Mouse (Mus musculus) CD4-positive, CD25-positive, alpha-beta regulatory T cell, adult 2 months (primary cell): ENCODE data around the gene Krt25.

Source experiments
- DNase-seq: peaks from one replicate; pipeline ENCODE4 v3.0.0-alpha.2; 2012; ENCODE audit warnings: low read depth, low spot score

Gene Krt25

DNA sequence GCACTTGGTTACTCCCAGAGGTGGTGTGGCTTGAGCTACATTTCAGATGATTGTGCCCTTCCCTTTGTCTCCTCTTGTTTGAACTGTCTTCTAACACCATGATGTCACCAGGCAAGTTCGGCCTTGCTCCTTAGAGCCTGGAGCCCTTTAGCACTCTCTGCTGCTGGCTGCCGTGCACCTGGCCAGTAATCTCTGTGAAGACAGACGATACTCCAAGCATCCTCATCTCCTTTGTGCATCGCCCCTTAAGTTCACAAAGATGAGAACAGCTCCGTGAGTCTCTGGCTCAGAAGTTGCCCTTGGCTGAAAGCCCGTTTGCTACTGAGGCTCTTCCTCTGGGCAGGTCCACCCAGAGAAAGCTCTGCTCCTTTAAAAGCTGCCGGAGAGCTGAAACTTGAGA, 46.0 kb downstream of the Krt25 start:
- DNase-seq = no peak

- no peak for DNase-seq
Observed at GRCm38 (mm10) chr11:99275624-99276023, 47.1 kb downstream of the Krt25 start.

GRCm38 (mm10) chr11:99272721-99273120, 50.0 kb downstream of the Krt25 start:
- DNase-seq = no peak

DNA sequence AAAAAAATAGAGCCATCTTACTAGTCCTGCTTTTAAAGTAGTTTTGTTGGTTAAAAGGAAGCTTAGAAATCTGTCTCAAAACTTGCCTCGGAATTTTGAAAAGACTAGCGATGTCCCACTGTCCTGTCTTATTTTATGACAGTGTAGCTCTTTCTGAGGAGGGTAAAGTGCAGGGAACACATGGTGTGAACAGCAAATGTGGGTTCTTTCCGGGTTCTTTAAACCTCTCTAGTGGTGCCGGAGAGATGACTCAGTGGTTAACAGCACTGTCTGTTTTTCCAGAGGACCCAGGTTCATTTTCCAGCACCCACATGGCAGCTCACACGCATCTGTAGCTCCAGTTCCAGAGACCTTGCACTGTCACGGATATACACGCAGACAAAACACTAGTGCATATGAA, 53.6 kb downstream of the Krt25 start:
- DNase-seq = no peak

- DNase-seq = no peak
Observed at GRCm38 (mm10) chr11:99265796-99266195, 57.0 kb downstream of the Krt25 start.
